Mouse (Mus musculus) spleen, postnatal 4 days (tissue): ENCODE measurements at regions not wholly inside any gene's neighbourhood (a gene's known extent, or its start where the extent isn't known, plus 50 kb on each side); places are given as distances from the start of the nearest gene placed in this dataset.
A peak's percentile ranks its signal among the peaks of the same experiment; 100 is the strongest.

Source experiments
- DNase-seq, 2 experiments: peaks; one replicate each; pipeline ENCODE4 v3.0.0; 2022; ENCODE audit warnings: low spot score in 2 of 2

DNA sequence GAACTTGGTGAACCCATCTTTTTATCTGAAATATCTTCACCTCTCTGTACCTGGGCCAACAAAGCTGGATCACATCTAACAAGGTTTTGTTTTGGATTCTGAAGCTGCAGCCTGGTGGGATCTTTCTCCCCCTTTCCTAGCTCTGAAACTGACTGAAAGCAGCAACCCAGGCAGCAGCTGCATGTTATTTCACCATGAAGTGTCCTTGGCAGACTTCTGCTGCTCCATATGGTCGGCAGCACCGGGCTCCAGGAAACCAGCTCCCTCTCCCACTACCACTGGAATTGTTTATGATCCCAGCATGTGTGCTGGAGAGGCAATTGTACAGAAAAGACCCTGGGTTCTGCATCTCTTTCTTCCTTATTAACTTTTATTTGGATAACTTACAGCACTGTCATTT is 145.0 kb downstream of the Spata18 start:
- DNase-seq: no peak

DNA sequence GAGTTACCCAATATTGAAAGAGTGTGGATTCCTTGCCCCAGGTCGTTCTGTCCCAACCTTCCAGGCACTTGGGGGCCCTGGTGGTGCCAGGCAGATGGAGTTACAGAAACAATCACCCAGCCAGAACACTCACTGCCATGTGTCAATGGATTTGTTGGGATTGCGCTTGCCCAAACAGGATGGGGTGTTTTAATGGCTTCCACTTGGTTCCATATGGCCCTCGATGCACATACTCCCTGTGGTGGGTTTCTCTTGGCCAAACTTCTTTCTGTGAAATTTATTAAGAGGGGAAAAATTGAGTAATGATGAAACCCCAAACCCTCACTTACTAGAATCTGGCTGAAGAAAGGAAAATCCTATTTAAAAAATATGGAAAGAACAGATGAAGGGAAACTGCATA is 146.8 kb downstream of the Spata18 start:
- no peak for DNase-seq

DNA sequence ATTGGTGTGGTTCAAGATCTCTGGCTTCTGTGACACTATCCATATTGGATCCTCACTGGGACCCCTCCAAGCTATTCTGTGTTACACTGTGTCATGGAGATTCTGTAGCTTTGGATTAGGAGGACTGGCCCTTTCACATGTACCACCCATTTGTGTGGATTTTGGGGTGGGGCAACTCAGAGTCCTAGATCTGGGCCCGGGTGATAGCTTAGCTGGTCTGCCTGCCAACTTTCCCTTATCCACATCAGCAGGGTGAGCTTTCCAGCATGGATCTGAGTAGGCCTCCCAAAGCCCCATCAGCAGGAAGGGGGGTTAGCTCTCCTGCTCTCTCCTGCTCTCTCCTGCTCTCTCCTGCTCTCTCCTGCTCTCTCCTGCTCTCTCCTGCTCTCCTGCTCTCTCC is 152.3 kb downstream of the Spata18 start:
- no peak for DNase-seq

DNA sequence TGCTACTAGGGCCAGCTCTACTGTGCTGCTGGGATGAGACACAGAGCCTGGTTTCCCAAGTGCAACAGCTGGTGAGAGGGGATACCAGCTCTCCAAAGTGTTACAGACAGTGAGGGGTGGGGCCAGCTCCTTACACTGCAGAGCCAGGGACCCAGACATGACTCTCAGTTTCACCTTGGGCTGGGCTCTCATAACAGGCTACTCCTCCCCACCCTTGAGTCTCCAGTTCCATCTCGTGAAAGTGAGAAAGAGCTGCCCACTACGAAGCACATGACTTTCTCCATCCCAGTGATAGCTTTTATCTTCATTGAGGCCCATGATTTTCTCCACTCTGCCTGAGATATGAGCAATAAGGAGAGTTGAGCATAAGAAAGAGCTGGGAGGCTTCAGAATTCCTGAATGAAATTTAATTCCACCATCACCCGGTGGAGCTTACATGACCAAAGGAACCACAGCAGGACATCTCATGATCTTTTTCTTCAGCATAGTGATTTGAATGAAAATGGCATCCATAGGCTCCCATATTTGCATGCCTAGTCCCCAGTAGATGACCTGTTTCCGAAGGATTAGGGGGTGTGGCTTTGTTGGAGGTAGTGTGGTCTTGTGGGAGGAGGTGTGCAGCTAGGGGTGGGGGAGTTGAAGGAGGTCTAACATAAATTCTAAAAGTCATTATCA is 153.5 kb downstream of the Spata18 start:
- DNase-seq: no peak

DNA sequence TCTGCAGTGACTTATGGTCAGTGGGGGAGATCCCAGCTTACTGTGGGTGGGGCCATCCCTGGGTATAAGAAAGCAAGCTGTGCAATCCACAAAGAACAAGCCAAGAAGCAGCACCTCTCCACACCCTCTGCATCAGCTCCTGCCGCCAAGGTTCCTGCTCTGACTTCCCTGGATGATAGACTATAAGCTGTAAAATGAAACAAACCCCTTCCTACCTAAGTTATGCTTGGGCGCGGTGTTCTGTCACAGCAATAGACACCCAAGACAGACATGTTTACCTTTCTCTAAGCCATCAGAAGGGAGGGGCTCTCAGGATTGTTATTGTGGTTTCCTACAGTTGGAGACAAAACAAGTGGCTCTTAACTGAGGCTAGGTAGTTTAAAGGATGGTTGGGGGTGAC is 159.5 kb downstream of the Spata18 start:
- DNase-seq: no peak

DNA sequence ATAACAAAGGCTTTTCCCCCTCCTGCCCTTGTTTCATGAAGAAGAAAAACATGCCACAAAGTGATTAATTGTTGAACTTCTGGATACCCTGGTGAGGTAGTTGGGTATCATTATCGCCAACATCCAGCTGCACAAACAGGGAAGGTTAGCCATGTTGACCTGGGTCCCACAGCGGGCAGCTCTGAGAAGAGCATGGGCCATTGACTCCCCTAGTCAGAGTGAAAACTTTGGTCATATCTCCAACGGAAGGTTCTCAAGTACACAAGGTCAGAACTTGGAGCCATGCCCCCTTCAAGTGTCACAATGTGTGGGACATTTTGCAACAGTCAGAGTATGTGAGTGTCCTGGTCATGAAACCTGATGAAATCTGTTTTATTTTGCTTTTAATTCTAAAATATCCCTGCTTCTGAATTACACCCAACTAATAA is 159.9 kb downstream of the Spata18 start:
- no peak for DNase-seq

DNA sequence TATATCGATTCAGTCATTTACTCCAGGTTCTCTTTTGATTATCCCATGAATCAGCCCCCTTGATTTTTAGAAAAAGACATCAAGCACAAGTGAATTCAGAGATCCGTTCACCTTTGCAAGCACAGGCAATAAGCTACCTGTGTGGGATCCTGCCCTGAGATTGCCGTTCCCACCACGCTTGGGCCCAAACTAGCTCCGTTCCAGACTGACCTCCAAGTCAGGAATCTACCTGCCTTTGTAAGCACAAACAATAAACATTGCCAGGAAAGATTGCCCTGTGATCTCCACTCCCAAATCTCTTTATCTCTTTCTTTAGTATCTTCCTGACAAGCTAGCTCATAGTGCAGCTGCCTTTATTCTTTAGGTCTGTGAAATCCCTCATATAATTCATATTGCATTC is 164.6 kb downstream of the Spata18 start:
- no peak for DNase-seq

DNA sequence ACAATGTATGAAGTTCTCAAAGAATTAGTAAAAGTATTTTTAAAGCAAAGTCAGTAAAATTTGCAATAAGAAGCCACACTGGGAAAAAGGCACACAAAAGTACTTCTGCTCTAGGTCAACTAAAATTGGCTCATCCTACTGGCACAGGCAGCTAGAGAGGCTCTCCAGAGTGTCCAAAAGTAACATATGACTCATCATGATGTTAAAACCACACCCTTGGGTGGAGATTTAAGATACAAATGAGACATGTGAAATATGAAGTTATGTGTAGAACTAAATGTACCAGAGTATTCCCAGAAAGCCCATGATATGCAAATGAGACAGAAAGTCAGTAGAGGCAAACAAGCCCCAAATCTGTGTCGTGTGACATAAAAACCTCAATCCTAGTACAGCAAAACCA is 166.0 kb downstream of the Spata18 start:
- DNase-seq: no peak

DNA sequence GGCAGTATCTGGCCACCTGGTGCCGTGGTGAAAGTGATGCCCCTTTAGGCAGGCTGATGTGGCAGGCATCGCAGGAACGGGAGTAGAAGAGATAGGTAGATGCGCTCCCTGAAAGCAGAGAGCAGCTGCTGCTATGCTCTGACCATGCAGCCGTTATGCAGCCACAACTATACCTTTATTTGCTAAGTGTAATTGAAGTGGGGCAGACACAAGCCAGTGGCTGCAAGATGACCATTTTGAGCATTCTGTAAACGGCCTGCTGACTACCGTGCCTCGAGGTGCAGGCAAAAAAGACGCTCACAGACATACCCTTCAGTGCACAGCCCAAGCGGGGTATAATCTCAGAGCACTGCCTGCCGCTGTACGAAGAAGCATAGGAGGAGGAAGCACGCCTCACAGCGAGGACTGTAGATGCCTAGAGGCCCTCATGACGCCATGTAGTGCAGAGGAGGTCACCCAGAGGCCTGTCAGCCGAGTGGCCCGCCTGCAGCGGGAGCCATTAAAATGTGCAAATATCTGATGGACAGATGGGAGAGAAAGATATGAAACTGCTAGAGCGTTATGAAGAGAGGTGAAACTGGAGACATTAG is 170.9 kb downstream of the Spata18 start:
- DNase-seq: no peak

DNA sequence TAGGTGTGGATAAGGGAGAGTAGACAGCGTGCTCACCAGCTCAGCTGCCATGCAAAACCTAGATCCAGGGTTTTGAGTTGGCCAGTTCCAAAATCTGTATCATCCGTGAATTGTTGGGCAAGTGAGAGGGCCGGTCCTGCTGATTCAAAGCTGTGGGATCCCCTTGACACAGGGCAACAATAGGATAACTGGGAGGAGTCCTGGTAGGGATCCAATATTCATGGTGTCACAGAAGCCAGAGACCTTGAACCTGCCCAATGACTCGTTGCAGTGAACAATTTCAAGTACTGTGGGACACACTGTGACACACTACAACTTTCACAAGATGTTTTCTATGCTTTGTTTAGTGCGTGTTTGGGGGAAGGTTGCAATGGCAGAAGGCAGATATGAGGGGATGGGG is 172.2 kb downstream of the Spata18 start:
- no peak for DNase-seq

DNA sequence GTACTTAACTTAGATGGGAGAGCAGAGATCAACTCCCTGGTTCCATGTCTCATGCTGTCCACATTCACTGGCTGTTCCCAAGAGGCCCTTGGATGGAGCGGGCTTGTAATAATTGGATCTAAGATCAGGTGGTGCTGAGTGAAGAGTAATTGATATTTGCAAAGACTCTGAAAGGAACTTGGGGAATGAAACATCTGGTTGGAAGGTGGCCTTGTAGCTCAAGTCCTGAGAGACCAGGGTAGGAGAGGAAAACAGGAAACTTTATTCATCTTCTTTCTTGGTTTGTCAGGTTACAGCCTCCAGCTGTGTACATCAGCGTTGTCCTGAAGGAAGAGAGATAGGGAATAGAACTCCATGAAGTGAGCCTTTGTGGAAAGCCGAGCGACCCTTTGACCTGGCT is 175.8 kb downstream of the Spata18 start:
- no peak for DNase-seq

DNA sequence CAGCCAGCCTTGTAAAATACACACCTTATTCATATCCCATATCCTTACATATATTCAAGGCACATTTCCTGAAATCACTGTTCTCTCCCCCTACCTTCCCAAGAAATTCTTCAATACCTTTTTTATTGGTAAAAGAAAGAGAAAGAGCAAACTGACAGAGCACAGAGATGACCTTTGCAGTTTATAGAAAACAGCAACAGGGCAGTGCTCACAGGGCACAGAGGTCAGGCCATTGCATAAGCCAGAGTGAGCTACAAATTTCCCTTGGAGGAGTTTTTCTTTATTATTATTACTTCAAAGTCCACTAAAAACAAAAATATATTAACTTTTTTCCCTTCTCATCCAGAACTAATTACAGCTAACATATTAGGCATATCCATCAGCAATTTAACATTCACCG is 182.5 kb downstream of the Spata18 start:
- no peak for DNase-seq

DNA sequence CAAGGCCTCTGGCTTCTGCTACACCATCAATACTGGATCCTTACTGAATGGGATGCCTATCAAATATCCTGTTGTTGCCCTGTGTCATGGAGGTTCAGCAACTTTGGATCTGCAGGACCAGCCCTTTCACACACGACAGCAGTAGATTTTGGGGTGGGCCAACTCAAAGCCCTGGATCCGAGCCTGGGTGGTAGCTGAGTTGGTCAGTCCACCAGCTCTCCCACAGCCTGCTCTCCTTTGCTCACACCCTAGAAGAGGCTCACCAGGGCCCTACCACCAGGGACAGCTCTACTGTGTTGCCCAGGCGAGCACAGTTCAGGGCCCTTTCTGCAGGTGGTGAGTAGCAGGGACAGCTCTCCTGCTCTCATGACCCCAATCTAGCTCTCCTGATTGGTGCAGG is 192.6 kb downstream of the Spata18 start:
- DNase-seq: no peak

DNA sequence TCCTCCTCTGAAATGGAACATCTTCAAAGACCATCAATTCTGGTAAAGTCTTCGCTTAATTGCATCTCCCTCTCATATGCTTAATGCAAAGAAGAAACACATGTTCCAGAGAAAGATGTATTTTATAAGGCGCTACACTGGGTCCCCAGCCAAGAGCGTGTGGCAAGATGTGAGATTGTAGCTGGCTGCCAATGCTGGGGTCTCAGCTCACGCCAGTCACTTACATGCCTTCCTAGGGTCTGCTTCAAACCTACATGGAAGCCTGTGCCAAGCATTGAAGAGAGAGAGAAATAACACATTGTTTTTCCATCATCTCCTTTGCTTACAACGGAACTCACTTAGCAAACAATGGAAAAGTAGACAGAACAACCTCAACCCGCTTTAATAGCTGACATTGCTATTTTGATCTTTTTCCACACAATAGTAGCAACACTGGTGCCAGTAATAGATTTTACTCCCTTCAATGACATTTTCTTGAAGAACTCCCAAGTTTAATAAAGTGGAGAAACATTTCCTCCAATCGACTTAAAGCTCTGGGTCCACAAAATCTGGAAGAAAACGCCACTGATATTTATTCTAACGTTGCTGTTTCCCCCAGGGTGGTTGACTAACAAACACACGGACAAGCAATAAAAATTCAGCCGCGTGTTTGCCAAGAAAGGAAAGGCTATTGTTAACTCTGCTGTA is 195.1 kb downstream of the Spata18 start:
- no peak for DNase-seq

DNA sequence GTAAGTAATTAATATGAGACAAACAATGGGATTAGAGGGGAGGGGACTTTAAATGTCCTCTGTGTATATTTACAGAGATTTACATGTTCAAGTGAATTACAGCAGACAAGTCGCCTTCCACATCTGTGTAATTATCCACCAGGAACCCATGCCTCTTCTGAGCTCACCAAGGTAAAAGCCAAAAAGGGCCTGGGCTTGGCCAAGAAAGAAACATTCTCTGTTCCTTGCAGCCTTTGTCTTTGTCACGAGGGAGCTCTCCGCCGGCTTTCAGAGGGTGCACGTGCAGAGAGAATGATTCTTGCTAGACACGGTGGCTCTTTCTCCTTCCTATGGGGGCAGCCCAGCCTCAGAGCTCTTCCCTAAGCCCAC is 195.6 kb downstream of the Spata18 start:
- no peak for DNase-seq

DNA sequence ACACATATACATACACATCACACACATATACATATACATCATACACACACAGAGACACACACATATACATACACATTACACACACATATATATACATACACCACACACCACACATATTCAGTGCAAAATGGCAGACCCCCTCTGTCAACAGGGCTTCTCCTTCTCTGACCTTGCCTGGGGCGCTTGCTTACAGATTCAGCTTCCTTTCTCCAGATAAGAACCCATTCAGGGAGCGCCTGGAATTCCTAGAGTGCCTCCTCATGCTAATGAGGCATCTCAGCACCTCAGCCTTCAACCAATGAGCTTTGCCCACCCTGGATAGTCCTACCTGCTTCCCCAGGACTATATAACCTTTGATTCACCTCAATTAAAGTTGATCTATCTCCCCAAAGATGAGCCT is 200.3 kb downstream of the Spata18 start:
- DNase-seq: no peak

DNA sequence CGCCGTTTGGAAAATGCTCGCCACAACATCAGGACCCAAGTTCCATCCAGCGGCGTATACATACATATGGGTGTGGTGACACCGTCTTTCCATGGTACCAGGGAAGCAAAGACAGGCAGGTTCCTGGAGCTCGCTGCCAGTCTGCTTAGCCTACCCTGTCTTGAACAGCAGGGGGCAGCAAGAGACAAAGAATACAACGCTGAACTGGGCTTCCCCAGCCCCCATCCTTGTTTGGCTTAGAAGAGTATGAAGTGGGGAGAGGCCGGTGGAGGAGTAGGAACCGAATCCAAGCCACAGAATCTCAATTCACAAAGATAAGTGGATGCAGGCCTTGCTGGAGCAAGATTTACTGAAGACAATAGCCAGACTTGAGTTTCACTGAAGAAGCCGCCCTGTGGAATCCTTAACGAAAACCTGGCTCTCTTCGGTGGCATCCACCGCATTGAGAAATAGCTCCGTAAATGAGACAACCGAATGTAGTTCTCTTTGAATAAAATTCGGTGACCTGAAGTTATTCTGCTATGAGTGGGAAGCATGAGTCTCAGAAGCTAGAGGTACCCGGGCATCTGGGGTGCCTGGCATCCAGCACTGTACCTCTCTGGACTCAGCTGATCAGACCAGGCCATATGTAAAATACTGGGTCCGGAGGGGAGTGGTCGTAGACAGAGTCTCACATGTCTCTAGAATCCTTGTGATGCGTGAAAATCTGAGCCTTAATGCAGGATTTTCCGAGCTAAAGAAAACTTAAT is 203.0 kb downstream of the Spata18 start:
- DNase-seq: peak in 1 of 2 experiments; percentile 20

DNA sequence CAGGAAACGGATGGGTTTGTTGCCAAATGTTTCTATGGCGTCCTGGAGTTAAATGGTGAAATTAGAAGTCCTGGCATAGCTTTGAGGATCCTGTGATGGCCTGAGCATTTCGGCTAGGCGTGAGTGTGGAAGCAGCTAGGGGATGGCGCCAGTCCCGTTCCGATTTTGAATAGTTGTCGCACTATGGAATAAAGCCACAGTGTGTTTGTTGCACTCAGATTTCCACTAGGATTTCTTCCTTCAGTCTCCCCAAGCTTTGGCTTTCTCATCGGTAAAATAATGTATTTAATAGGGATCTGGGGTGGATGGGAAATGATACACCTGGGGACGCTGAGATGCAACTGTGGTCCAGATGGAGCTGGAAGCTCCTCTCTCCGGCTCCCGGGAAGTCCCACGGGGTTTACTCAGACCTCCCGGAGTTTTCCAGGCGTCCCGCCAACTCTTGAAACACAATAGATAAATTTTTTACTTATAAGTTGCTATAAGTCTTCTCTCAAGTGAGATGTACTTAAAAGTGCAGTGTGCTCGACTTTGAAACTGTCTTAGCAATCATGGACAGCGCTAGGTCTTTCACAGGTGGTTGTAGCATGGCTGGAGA is 203.7 kb downstream of the Spata18 start:
- DNase-seq: no peak

DNA sequence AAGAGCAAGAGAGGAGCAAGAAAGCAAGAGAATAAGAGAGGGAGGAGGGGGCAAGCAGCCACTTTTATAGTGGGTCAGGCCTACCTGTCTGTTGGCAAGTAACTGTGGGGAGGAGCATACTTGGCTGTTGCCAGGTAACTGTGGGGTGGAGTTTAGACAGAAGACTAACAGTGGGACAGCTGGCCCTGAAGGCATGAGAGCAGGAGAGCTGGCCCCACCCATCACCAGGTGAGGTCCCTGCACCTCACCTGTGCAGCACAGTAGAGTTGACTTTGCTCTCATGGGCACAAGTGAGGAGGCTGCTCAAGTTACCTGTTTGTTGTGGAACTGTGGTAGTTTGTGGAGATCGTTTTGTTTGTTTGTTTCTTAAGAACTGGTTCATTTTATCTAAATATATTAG is 208.1 kb downstream of the Spata18 start:
- no peak for DNase-seq

DNA sequence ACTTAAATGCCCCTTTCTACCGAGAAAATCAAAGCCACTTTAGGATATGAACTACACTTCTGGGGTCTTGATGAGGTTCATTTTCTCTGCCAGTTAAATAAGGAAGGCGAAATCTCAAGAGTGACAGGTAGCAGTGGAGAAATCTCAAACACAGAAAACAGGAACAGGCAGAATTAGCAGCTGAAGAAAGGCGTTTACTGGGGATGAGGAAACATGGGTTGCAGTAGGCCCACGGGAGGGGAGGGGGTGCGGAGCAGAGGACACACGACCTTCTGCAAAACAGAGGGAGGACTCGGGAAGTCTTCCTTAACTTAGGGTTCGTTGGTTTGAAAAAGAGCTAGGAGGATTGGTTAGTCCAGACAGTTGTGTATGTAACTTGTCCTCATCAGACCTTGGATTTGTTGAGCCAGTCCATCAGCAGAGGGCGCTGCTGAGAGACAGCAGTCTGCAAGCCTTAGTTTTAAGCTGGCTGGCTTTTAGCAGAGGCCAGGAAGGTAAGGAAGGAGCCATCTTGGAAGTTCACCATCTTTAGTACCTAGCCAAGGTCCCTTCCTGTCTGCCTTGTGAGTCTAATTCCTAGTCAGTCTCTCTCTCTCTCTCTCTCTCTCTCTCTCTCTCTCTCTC is 204.0 kb downstream of the Usp46 start:
- peak in 1 of 2 experiments; percentile 18 for DNase-seq

DNA sequence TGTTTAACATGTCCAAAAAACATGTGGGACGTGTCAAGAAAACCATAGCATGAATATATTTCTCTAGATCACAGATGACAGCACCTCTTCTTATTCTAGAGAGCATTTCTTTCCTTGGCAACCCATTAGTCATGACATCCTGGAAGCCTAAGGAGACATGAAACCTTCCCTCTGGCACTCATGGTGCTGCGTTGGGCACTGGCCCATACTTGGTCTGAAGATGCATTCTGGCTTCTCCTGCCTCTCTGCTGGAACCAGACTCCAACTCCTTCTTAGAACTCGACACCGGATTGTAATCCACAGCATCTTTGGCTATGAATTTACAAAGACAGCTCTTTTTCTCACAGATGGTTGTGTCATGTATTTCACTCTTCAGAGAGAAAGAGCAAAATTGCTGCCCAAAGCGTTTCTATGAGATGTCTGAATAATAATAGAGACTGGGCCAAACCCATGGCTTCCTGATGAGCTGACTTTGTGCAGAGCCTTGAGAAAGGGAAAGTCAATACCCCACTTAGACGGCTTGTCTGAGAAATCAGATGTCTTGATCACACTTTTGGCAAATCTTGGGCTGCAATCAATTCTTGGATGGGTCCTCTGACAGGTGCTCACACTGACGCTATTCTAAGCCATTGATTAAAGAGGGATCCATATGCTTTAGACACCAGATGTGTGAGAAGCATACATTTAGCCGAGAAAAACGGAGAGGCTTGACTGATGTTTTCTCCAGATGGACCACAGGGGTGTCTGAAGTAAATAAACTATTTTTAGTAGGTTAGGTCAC is 195.4 kb downstream of the Usp46 start:
- DNase-seq: no peak
